Mouse (Mus musculus): ENCODE data around the gene Hjurp. TPM values are rescaled to one million over a fixed set of nuclear protein-coding genes. Genes with fewer than 3 reads are reported as not detected.

Gene Hjurp
- total and polyA plus RNA-seq, 3 experiments = 67.6 to 80.8 (median 69.8) TPM

GRCm38 (mm10) chr1:88302057-88302740 lies 24.8 kb upstream of the Hjurp start:
- Histone ChIP-seq H3K27ac (ENCODE audit: insufficient read depth, low read depth) (no peak overlapping the region), H3K36me3 (replicated peaks in 1 of 2; ENCODE audit: control insufficient read depth in 1 of 2, insufficient read depth in 1 of 2, low read length in 1 of 2) (no peaks in the 10 kb centered on the region), H3K79me2 (replicated peaks; ENCODE audit: control insufficient read depth, extremely low read depth, insufficient read depth, poor library complexity, severe bottlenecking) (no peaks in the 10 kb centered on the region), H3K4me1 (ENCODE audit: control insufficient read depth in 1 of 2, insufficient read depth in 2 of 2) (no peaks in the 10 kb centered on the region), H3K27me3 (replicated peaks) (peaks cover 30% of the 10 kb centered on the region), H3K4me2 (ENCODE audit: insufficient read depth, low read depth, poor library complexity, severe bottlenecking) (no peak overlapping the region), H3K4me3 (replicated peaks in 1 of 3; ENCODE audit: low read depth in 2 of 3, low read length in 2 of 3, poor library complexity in 1 of 3) (no peak overlapping the region), H3K9ac (ENCODE audit: insufficient read depth, low read depth) (no peak overlapping the region), H3K9me3 (replicated peaks; ENCODE audit: low read length) (peaks cover 31% of the 10 kb centered on the region)
- dilution Hi-C loops (cut with MboI; ENCODE audit: extremely low pct_ligation_motif_present, extremely low pct_unique_long_range_greater_than_20kb, low sequenced_read_pairs) = no loop called here
- TF ChIP-seq NELFE (IDR thresholded peaks at IDR 0.05; ENCODE audit: low read depth, low read length) (peak; percentile 21; the same call in 1 of the 2 replicates), ZMIZ1 (IDR thresholded peaks at IDR 0.05; ENCODE audit: low read depth, low read length) (0 out of 2 replicates have a peak, but pooled peaks have one; percentile 26), HCFC1 (IDR thresholded peaks at IDR 0.05; ENCODE audit: low read depth, low read length) (no peak), JUND (conservative IDR thresholded peaks at IDR 0.05; ENCODE audit: low read depth, low read length) (no peak), RCOR1 (conservative IDR thresholded peaks at IDR 0.05; ENCODE audit: low read depth, low read length) (0 out of 2 replicates have a peak, but pooled peaks have one; percentile 37)
- DNase-seq (ENCODE audit: extremely low read depth) = no peak
- in situ Hi-C loops (cut with MboI; ENCODE audit: low pct_ligation_motif_present, low pct_unique_long_range_greater_than_20kb, low sequenced_read_pairs) = no loop called here

GRCm38 (mm10) chr1:88301121-88302014 lies 23.9 kb upstream of the Hjurp start:
- DNase-seq (ENCODE audit: extremely low read depth) = peak; percentile 53
- Histone ChIP-seq H3K4me1 (ENCODE audit: control insufficient read depth in 1 of 2, insufficient read depth in 2 of 2) (no peaks in the 10 kb centered on the region), H3K27ac (ENCODE audit: insufficient read depth, low read depth) (no peak overlapping the region), H3K9ac (ENCODE audit: insufficient read depth, low read depth) (no peak overlapping the region), H3K4me2 (ENCODE audit: insufficient read depth, low read depth, poor library complexity, severe bottlenecking) (no peak overlapping the region), H3K27me3 (replicated peaks) (peaks cover 30% of the 10 kb centered on the region), H3K4me3 (replicated peaks in 1 of 3; ENCODE audit: low read depth in 2 of 3, low read length in 2 of 3, poor library complexity in 1 of 3) (no peak overlapping the region), H3K79me2 (replicated peaks; ENCODE audit: control insufficient read depth, extremely low read depth, insufficient read depth, poor library complexity, severe bottlenecking) (no peaks in the 10 kb centered on the region), H3K36me3 (replicated peaks in 1 of 2; ENCODE audit: control insufficient read depth in 1 of 2, insufficient read depth in 1 of 2, low read length in 1 of 2) (no peaks in the 10 kb centered on the region), H3K9me3 (replicated peaks; ENCODE audit: low read length) (peaks cover 28% of the 10 kb centered on the region)
- TF ChIP-seq MEF2A (IDR thresholded peaks at IDR 0.05; ENCODE audit: borderline replicate concordance, low read depth, low read length) = no peak
- peak in 1 of 2 experiments; percentile 72; a peak in 2 of 4 replicates for TF ChIP-seq CTCF (conservative IDR thresholded peaks at IDR 0.05 in 1 of 2, IDR thresholded peaks at IDR 0.05 in 1 of 2; ENCODE audit: low read depth in 2 of 2, low read length in 2 of 2)
- TF ChIP-seq RAD21 (IDR thresholded peaks at IDR 0.05; ENCODE audit: low read depth, low read length) = peak; percentile 48
- TF ChIP-seq SMC3 (IDR thresholded peaks at IDR 0.05; ENCODE audit: low read depth, low read length) = peak; percentile 52
- in situ Hi-C loops (cut with MboI; ENCODE audit: low pct_ligation_motif_present, low pct_unique_long_range_greater_than_20kb, low sequenced_read_pairs) = no loop called here
- dilution Hi-C loops (cut with MboI; ENCODE audit: extremely low pct_ligation_motif_present, extremely low pct_unique_long_range_greater_than_20kb, low sequenced_read_pairs) = no loop called here
